ENCODE assay signal across 8 mouse cellular contexts in genomic region chr12:80273020-80273686, GRCm38 (mm10). TPM values are rescaled to one million over a fixed set of nuclear protein-coding genes. Genes with fewer than 3 reads are reported as not detected.
DNase-seq lines count a peak whose midpoint lies in the region; ATAC-seq lines count a peak whose summit lies in the region.

No protein-coding gene starts in this region.

- 0 out of 2 replicates have a peak, but pooled peaks have one; percentile 15 for ATAC-seq in cerebellum, adult (ENCODE audit: insufficient number of reproducible peaks, low FRiP score, low TSS enrichment)
- ATAC-seq in forebrain, embryonic 15.5 days (replicated peaks), result peak; percentile 77
- peak; percentile 80 for ATAC-seq in liver, embryonic 16.5 days (ENCODE audit: low read depth)
- peak; percentile 94 for ATAC-seq in neural tube, embryonic 15.5 days (ENCODE audit: low FRiP score)
- no peak for ATAC-seq in erythroid progenitor cell, adult 5-6 weeks (replicated peaks; ENCODE audit: low FRiP score, poor library complexity, severe bottlenecking)

- no peaks in the 10 kb centered on the region for H3K36me3 ChIP-seq in forebrain, embryonic 15.5 days
- H3K36me3 ChIP-seq in liver, embryonic 16.5 days (ENCODE audit: control insufficient read depth, insufficient read depth), result no peaks in the 10 kb centered on the region
- H3K36me3 ChIP-seq in neural tube, embryonic 15.5 days, result no peaks in the 10 kb centered on the region

- DNase-seq in cerebellum, adult 11 months, result no peak
- peak; percentile 42 for DNase-seq in brain, embryonic 18.5 days (ENCODE audit: low read depth, low spot score)
- peak; percentile 76 for DNase-seq in kidney, postnatal 14 days

- peak overlapping the region; percentile 27 for H3K4me3 ChIP-seq in forebrain, embryonic 15.5 days
- 0 out of 2 replicates have a peak overlapping the region, but pooled peaks have one; percentile 5 for H3K4me3 ChIP-seq in liver, embryonic 16.5 days (ENCODE audit: low read depth, low read length)
- H3K4me3 ChIP-seq in neural tube, embryonic 15.5 days (replicated peaks), result peak overlapping the region; percentile 27

- H3K4me2 ChIP-seq in forebrain, embryonic 15.5 days (replicated peaks), result peak overlapping the region; percentile 37
- H3K4me2 ChIP-seq in liver, embryonic 16.5 days (ENCODE audit: low read depth, low read length), result peak overlapping the region; percentile 17; the same call in 1 of the 2 replicates
- H3K4me2 ChIP-seq in neural tube, embryonic 15.5 days, result peak overlapping the region; percentile 52

- H3K27me3 ChIP-seq in forebrain, embryonic 15.5 days, result no peaks in the 10 kb centered on the region
- H3K27me3 ChIP-seq in liver, embryonic 16.5 days (ENCODE audit: control insufficient read depth, insufficient read depth, low read depth, low read length), result no peaks in the 10 kb centered on the region
- no peaks in the 10 kb centered on the region for H3K27me3 ChIP-seq in neural tube, embryonic 15.5 days (replicated peaks)

- WGBS in forebrain, embryonic 15.5 days, result 12% methylated on average over 10 of the region's 10 CpGs
- WGBS in liver, embryonic 16.5 days (ENCODE audit: insufficient replicate concordance), result 28% methylated on average over 10 of the region's 10 CpGs
- WGBS in neural tube, embryonic 15.5 days, result 13% methylated on average over 10 of the region's 10 CpGs

- H3K9ac ChIP-seq in forebrain, embryonic 15.5 days (replicated peaks), result no peak overlapping the region
- no peak overlapping the region for H3K9ac ChIP-seq in liver, embryonic 16.5 days (ENCODE audit: low read depth, low read length)
- H3K9ac ChIP-seq in neural tube, embryonic 15.5 days (replicated peaks), result no peak overlapping the region; the same call in 1 of the 2 replicates

- H3K27ac ChIP-seq in forebrain, embryonic 15.5 days (replicated peaks), result 0 out of 2 replicates have a peak overlapping the region, but pooled peaks have one; percentile 31
- no peak overlapping the region for H3K27ac ChIP-seq in liver, embryonic 16.5 days (ENCODE audit: low read length)
- peak overlapping the region; percentile 63; the same call in 1 of the 2 replicates for H3K27ac ChIP-seq in neural tube, embryonic 15.5 days (replicated peaks)

- no peaks in the 10 kb centered on the region for H3K9me3 ChIP-seq in forebrain, embryonic 15.5 days
- no peaks in the 10 kb centered on the region for H3K9me3 ChIP-seq in liver, embryonic 16.5 days (replicated peaks; ENCODE audit: control insufficient read depth, low read length)
- H3K9me3 ChIP-seq in neural tube, embryonic 15.5 days (replicated peaks), result no peaks in the 10 kb centered on the region

- peaks cover 3% of the 10 kb centered on the region; the same call in 1 of the 2 replicates for H3K4me1 ChIP-seq in forebrain, embryonic 15.5 days
- peaks cover 5% of the 10 kb centered on the region for H3K4me1 ChIP-seq in liver, embryonic 16.5 days (ENCODE audit: control insufficient read depth, low read depth, low read length)
- peaks cover 7% of the 10 kb centered on the region for H3K4me1 ChIP-seq in neural tube, embryonic 15.5 days

RNA-seq across cellular contexts. Expression of gene Actn1, which starts 13.0 kb away (rescaled TPM):
- polyA plus RNA-seq in forebrain, embryonic 15.5 days (2015; fragmentation: Nextera tagmentation; extraction: Ambion mirVana), result 8.8 and 8.9 TPM in 2 replicates
- polyA plus RNA-seq in liver, embryonic 16.5 days (2015; fragmentation: Nextera tagmentation; extraction: Ambion mirVana), result 7.9 and 10.3 TPM in 2 replicates
- polyA plus RNA-seq in neural tube, embryonic 15.5 days (2015; fragmentation: Nextera tagmentation; extraction: Ambion mirVana), result 8.0 and 19.7 TPM in 2 replicates
- 16.2 and 21.4 TPM in 2 replicates for total RNA-seq in erythroid progenitor cell, adult 5-6 weeks (2015; ENCODE audit: low replicate concordance)
- total RNA-seq in erythroid progenitor cell, adult 5-6 weeks (2017; ENCODE audit: low replicate concordance), result 10.8 and 13.0 TPM in 2 replicates
